Mouse (Mus musculus) liver, embryonic 13.5 days (tissue): Measurements from ENCODE around the gene Prickle1. TPM values are rescaled to one million over a fixed set of nuclear protein-coding genes. Genes with fewer than 3 reads are reported as not detected.
A peak's percentile ranks its signal among the peaks of the same experiment; 100 is the strongest.

Experiments
- ATAC-seq: fragments of 200-750 bp; cut with Nextera tagmentation; 2 replicates; pipeline ENCODE4 v1.8.0; 2017; ENCODE audit warnings: low read depth, mild to moderate bottlenecking, moderate number of reproducible peaks, moderate library complexity
- DNase-seq: peaks from one replicate; pipeline ENCODE4 v3.0.0; 2022
- H3K27ac ChIP-seq: fragments of 300-500 bp; sonication (generic); 2 replicates; pipeline ENCODE4 v1.5.1; 2015; ENCODE audit warnings: moderate library complexity, mild to moderate bottlenecking, inconsistent platforms
- H3K27me3 ChIP-seq: fragments of 300-500 bp; sonication (generic); 2 replicates; pipeline ENCODE4 v1.6.1; 2015; ENCODE audit warnings: mild to moderate bottlenecking, inconsistent platforms
- H3K36me3 ChIP-seq: fragments of 300-500 bp; sonication (generic); 2 replicates; pipeline ENCODE4 v1.6.1; 2015; ENCODE audit warnings: mild to moderate bottlenecking, inconsistent platforms
- H3K4me1 ChIP-seq: fragments of 300-500 bp; sonication (generic); replicated peaks from 2 replicates; pipeline ENCODE4 v1.6.1; 2015; ENCODE audit warnings: inconsistent platforms
- H3K4me2 ChIP-seq: fragments of 300-500 bp; sonication (generic); 2 replicates; pipeline ENCODE4 v1.6.1; 2015; ENCODE audit warnings: inconsistent platforms, mild to moderate bottlenecking, moderate library complexity
- H3K4me3 ChIP-seq: fragments of 300-500 bp; sonication (generic); replicated peaks from 2 replicates; pipeline ENCODE4 v1.5.1; 2015; ENCODE audit warnings: mild to moderate bottlenecking, inconsistent platforms
- H3K9ac ChIP-seq: fragments of 300-500 bp; sonication (generic); 2 replicates; pipeline ENCODE4 v1.6.1; 2015; ENCODE audit warnings: mild to moderate bottlenecking, inconsistent platforms
- H3K9me3 ChIP-seq: fragments of 300-500 bp; sonication (generic); replicated peaks from 2 replicates; pipeline ENCODE4 v1.6.1; 2016; ENCODE audit warnings: inconsistent platforms
- WGBS: fragments of 180-500 bp; shearing (Covaris S2); methylation state at CpG from one replicate; pipeline ENCODE4 v1.1.7; 2015; ENCODE audit not compliant: insufficient replicate concordance; 5-methylcytosine and 5-hydroxymethylcytosine counted together
- polyA plus RNA-seq: library from polyadenylated mRNA; unstranded; fragments of >200 nt; fragmentation: Nextera tagmentation; extraction: Ambion mirVana; gene quantifications from 2 replicates; pipeline ENCODE4 v1.2.1, GENCODE M21; 2015

The Prickle1 gene
- polyA plus RNA-seq, 1 experiment from 2014 or later = 4.2 TPM

DNA sequence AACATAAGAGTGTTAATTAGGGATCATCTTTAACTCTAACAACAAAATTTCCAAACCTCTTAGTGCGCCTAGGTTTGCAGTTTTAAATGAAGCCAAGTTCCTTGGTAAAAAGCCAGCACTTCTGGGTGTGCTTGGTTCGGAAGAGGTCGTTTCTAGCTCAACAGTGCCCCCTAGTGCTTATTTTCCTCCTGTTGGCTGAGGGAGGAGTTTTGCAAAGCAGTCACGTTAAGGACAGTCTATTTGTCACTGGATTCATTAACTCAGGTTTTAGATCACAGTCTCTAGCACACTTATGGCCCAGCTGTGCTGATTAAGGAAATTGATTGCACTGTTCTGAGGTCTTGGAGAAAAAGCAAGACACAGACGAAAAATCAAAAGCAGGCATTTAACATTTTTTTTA is 19.8 kb downstream of the Prickle1 start:
- Histone ChIP-seq H3K4me1 (no peaks in the 10 kb centered on the region), H3K9me3 (peaks cover 8% of the 10 kb centered on the region; the same call in 1 of the 2 replicates), H3K4me3 (no peak overlapping the region), H3K4me2 (no peak overlapping the region), H3K36me3 (0 out of 2 replicates have a peak, but pooled peaks cover 3% of the 10 kb centered on the region), H3K9ac (no peak overlapping the region), H3K27ac (no peak overlapping the region), H3K27me3 (no peaks in the 10 kb centered on the region)
- ATAC-seq (0 out of 2 replicates have a peak, but pooled peaks have one; percentile 54), DNase-seq (peak; percentile 48)
- 13% methylated on average over 5 of the region's 5 CpGs for WGBS

DNA sequence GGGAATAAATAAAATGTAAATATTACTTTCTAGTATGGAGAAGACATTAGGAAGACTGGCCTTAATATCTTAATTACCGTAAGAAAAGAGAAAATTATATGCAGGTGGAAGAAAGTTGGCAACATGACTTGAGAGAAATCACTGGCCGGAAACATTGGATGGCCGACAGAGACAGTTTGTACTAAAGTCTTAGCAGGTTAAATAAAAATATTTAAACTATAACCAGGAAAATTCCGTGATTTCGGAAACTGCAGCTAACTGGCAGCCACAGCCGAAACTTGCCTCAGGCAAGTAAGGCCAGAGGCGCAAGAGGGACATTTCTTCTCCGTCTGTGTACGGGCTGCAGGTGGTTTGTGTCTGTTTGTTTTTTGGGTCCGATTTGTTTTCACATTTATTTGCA is 22.8 kb downstream of the Prickle1 start:
- Histone ChIP-seq H3K9ac (no peak overlapping the region), H3K27me3 (no peaks in the 10 kb centered on the region), H3K9me3 (peaks cover 1% of the 10 kb centered on the region; the same call in 1 of the 2 replicates), H3K4me2 (no peak overlapping the region), H3K4me3 (no peak overlapping the region), H3K36me3 (0 out of 2 replicates have a peak, but pooled peaks cover 3% of the 10 kb centered on the region), H3K4me1 (no peaks in the 10 kb centered on the region), H3K27ac (no peak overlapping the region)
- no peak for ATAC-seq
- no peak for DNase-seq
- WGBS = 84% methylated on average over 10 of the region's 10 CpGs

DNA sequence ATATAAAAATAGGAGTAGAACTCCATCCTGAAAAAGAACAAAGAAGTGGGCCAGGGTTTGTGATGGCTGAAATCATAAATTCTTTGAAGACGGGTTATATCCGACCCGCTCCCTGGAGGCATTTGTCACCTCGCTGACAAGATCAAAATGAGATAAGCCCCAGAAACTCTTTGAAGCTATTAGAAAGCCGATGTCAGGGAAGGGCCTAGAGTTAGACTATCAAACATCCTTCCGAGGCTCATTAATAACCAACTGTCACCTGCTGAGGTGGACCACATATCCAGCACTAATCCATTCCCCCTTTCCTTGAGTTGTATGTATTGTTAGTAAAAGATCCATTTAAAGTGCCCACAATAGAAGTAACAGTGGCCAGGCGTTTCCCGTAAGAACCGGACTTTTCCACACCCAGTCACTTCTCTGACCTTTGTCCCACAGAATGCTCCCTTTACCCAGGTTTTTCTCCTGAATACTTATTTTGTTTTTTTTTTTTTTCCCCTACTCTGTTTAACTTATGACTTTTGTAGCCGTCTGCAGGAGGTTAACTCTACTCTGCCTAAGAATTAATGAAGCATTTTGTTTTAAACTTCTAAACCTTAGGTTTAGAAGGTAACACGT is 24.7 kb downstream of the Prickle1 start:
- no peak for ATAC-seq
- Histone ChIP-seq H3K4me2 (no peak overlapping the region), H3K9ac (no peak overlapping the region), H3K27me3 (no peaks in the 10 kb centered on the region), H3K9me3 (no peaks in the 10 kb centered on the region), H3K4me3 (no peak overlapping the region), H3K36me3 (no peaks in the 10 kb centered on the region), H3K27ac (no peak overlapping the region), H3K4me1 (no peaks in the 10 kb centered on the region)
- no peak for DNase-seq
- WGBS = 77% methylated on average over 11 of the region's 11 CpGs

DNA sequence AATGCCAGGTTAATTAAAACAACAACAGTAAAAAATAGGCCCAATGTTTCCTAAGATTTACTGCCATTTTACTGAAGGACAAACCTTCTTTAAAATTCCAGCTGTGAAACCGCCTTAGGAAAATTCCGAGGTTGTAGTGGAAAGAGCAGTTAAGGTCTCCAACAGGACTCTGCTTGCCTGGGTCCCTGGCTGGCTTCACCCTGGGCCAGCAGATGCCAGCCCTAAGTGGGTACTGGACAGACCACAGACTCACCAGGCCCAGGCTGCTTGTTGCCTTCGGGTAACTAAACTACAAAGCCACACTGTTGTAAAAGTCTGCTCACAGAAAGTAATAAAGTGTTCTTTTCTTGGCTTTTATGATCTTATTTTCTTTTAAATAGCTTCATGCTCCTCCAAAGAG is 26.8 kb downstream of the Prickle1 start:
- Histone ChIP-seq H3K9ac (no peak overlapping the region), H3K4me1 (no peaks in the 10 kb centered on the region), H3K9me3 (no peaks in the 10 kb centered on the region), H3K36me3 (no peaks in the 10 kb centered on the region), H3K27ac (no peak overlapping the region), H3K4me3 (no peak overlapping the region), H3K4me2 (no peak overlapping the region), H3K27me3 (no peaks in the 10 kb centered on the region)
- no peak for DNase-seq
- WGBS = 66% methylated on average over 3 of the region's 3 CpGs
- no peak for ATAC-seq

DNA sequence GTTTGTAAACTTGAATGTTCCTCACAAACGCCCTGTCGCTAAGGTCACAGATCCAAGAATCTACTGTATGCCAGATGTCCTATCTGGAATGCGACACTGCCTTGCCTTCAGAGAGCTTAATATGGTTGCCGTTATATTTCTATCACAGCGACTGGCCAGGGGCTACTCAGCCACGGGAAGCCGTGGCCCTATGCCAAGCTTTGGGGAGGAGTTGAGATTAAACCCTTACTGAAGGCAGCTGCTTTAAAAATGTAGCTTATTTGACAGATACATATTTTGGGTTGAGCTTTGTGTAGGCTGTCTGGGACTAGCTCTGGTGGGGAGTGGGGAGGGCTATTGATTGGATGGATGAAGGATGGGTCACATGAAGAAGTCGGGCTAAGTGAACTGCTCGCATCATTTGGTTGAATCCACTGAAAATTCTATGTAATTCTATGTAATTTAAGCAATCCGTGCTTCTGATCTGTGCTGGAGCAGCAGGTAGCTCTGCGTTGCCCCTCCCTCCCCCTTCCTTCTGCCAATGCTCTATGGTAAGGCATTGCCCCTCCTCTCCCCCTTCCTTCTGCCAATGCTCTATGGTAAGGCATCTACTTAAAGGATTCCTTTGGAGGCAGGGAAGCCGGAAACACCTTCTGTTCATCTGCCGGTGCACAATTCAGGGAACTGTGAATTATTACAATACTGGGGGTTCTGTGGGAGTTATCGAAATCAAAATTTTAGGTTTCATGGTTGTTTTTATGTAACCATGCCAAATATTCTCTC is 28.0 kb downstream of the Prickle1 start:
- Histone ChIP-seq H3K4me1 (no peaks in the 10 kb centered on the region), H3K4me3 (no peak overlapping the region), H3K36me3 (no peaks in the 10 kb centered on the region), H3K27me3 (no peaks in the 10 kb centered on the region), H3K9me3 (no peaks in the 10 kb centered on the region), H3K27ac (no peak overlapping the region), H3K4me2 (no peak overlapping the region), H3K9ac (no peak overlapping the region)
- DNase-seq = no peak
- no peak for ATAC-seq
- WGBS = 79% methylated on average over 14 of the region's 14 CpGs

DNA sequence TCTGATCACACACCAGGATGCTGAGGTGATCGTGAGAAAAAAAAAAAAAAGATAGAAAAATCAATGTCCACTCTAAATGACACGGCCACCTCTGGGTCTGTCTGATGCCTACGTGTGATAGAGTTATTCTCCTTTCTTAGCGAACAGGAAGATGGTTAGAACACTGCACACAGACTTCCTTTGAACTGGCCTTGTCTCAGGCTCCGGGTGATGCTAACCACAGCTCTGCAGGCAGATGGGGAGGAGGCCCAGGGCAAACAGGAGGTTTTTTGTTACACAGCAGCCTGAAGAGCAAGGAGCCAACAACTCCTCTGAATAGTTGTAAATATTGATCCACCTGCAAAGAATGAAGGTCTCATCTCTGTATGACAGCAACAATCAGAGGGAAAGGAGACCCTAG is 32.2 kb downstream of the Prickle1 start:
- no peaks in the 10 kb centered on the region for H3K9me3 ChIP-seq

DNA sequence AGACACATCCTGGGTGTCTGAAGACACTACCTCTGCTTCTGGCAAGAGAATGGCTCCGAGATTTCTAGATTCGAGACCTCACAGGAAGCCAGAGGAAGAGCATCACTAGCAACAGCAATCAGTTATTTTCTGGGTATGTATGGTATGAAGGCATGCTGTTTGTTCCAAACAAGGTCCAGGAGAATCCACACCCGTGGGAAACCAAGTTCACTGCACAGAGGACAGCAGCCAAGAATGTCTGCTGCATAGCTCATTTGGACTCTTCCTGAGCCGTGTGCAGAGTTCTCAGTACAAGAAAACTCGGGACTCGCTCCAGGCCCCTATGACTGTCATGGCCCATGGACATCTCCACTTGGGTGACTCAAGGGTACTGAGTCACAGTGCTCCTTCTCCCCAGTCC is 34.2 kb downstream of the Prickle1 start:
- Histone ChIP-seq H3K4me3 (no peak overlapping the region), H3K9ac (no peak overlapping the region), H3K9me3 (no peaks in the 10 kb centered on the region), H3K4me1 (no peaks in the 10 kb centered on the region), H3K36me3 (no peaks in the 10 kb centered on the region), H3K27ac (no peak overlapping the region), H3K27me3 (no peaks in the 10 kb centered on the region), H3K4me2 (no peak overlapping the region)
- WGBS = 70% methylated on average over 6 of the region's 6 CpGs
- ATAC-seq (no peak), DNase-seq (no peak)

More for the DNA sequence above, 32.2 kb downstream of the Prickle1 start:
- no peaks in the 10 kb centered on the region for H3K27me3 ChIP-seq
- no peak overlapping the region for H3K27ac ChIP-seq
- no peak overlapping the region for H3K4me3 ChIP-seq
- DNase-seq (no peak), ATAC-seq (no peak)
- no peaks in the 10 kb centered on the region for H3K36me3 ChIP-seq
- no peak overlapping the region for H3K9ac ChIP-seq
- 29% methylated on average over 5 of the region's 5 CpGs for WGBS
- H3K4me1 ChIP-seq = no peaks in the 10 kb centered on the region
- H3K4me2 ChIP-seq = no peak overlapping the region

DNA sequence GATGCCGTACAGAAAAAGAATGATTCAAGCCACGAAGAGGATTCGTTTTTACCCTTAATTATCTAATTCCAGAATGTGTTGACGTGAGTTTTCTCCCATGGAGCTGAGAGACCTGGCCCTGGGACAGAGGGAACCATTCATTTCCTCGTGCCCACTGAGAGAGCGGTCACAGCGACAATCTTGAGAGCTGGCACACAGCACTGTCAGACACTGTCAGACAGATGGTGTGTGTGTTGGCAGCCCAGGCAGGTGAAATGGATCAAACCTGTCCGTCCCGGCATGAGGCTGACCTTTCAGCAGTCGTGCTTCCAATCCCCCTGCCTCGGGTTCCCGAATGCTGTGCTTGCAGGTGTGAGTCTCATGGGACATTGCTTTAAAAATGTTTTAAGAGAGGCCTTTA is 37.3 kb downstream of the Prickle1 start:
- ATAC-seq = no peak
- no peak overlapping the region for H3K4me3 ChIP-seq
- WGBS = 80% methylated on average over 12 of the region's 12 CpGs

DNA sequence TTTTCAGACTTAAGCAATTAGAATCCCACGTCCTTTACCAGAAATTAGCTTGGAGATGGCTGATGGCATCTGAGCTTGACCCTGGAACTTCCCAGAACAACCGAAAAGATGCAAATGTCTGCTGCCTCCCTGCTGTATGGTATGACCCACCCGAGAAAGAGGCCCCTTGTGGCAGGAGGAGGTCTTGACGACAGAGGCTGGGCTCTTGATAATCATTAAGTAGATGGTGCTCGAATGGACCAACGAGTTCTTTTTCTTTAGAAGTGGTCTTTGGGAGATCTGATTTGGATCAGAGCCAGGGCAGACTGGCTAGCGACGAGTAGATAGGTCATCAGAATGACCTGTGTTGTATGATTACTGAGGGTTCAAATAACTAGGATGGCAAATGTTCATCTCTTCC is 40.0 kb downstream of the Prickle1 start:
- ATAC-seq (no peak), DNase-seq (no peak)
- Histone ChIP-seq H3K27me3 (no peaks in the 10 kb centered on the region), H3K9me3 (no peaks in the 10 kb centered on the region), H3K36me3 (no peaks in the 10 kb centered on the region), H3K4me1 (peaks cover 25% of the 10 kb centered on the region), H3K4me3 (no peak overlapping the region), H3K27ac (no peak overlapping the region), H3K9ac (no peak overlapping the region), H3K4me2 (no peak overlapping the region)
- WGBS = 37% methylated on average over 8 of the region's 8 CpGs

More for the DNA sequence above, 37.3 kb downstream of the Prickle1 start:
- no peaks in the 10 kb centered on the region for H3K27me3 ChIP-seq
- no peak overlapping the region for H3K9ac ChIP-seq
- H3K36me3 ChIP-seq = no peaks in the 10 kb centered on the region
- DNase-seq = no peak
- H3K27ac ChIP-seq = no peak overlapping the region
- H3K4me1 ChIP-seq = peaks cover 13% of the 10 kb centered on the region
- H3K4me2 ChIP-seq = no peak overlapping the region
- H3K9me3 ChIP-seq = no peaks in the 10 kb centered on the region

DNA sequence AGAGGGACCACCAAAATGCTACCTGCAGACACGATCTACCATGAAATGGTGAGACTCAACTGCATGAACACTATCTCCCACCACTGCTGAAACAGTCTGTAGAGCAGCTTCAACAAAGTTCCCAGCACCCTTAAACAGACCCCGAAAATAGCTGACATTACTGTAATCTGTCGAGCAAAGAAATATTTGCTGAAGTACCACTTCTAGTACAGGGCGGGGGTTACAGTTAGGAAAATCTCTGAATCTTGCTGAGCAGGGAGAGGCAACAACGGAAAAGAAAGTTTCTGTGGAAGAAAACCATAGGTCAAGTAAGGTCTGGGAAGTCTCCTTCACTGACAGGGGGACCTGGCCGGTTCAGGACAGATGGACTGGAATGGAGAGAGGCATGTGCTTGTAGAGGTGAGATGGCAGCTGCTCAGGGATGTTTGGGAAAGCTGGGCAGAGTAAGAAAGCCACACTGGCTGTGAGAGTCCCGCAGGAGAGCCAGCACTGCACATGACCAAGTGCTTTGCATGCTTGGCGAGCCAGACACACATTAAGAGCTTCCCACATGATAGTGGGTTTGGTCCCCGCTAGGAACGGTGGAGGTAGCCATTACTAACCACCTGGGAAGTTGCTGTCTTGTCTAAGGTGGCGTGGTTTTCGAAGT is 41.4 kb downstream of the Prickle1 start:
- H3K9me3 ChIP-seq = no peaks in the 10 kb centered on the region
- H3K4me3 ChIP-seq = no peak overlapping the region
- DNase-seq (no peak), ATAC-seq (no peak)
- no peak overlapping the region for H3K9ac ChIP-seq
- H3K27me3 ChIP-seq = no peaks in the 10 kb centered on the region
- H3K36me3 ChIP-seq = no peaks in the 10 kb centered on the region
- 69% methylated on average over 12 of the region's 12 CpGs for WGBS
- no peak overlapping the region for H3K4me2 ChIP-seq
- no peak overlapping the region for H3K27ac ChIP-seq
- H3K4me1 ChIP-seq = peaks cover 25% of the 10 kb centered on the region

DNA sequence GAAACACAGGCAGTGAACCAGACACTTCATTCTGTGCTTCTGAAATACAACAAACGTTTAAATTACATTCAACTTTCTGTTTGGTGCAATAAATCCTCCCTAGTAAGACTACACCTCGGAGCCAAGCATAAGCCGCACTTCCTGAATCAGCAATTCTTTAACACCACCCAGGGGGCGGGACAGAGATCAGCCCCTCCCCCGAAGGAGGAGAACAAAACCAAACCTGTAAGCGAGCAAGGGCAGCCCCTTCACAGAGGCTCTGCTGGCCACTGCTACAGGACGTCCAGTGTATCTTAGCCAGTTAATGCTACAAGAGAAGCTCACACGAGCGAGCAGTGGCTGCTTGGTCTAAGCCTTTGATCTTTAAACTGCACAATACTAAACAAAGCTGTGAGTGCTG is 43.5 kb downstream of the Prickle1 start:
- H3K9ac ChIP-seq = no peak overlapping the region
- no peaks in the 10 kb centered on the region for H3K9me3 ChIP-seq
- ATAC-seq (peak; percentile 85), DNase-seq (peak; percentile 56)
- WGBS = 6% methylated on average over 9 of the region's 9 CpGs
- H3K4me2 ChIP-seq = peak overlapping the region; percentile 34
- no peak overlapping the region for H3K27ac ChIP-seq
- H3K36me3 ChIP-seq = no peaks in the 10 kb centered on the region
- H3K4me1 ChIP-seq = peaks cover 25% of the 10 kb centered on the region
- 0 out of 2 replicates have a peak overlapping the region, but pooled peaks have one; percentile 5 for H3K4me3 ChIP-seq
- H3K27me3 ChIP-seq = no peaks in the 10 kb centered on the region
